Mouse (Mus musculus) thymus, adult 2 months (tissue): ENCODE measurements around the gene Tmem29.

Experiments
- CTCF ChIP-seq: fragments of 200-500 bp; IDR thresholded peaks from 2 replicates; pipeline ENCODE4 v1.5.1; 2012; ENCODE audit warnings: mild to moderate bottlenecking, control low read depth, low read length, moderate library complexity, borderline replicate concordance; ENCODE audit not compliant: control insufficient read depth, poor library complexity, insufficient read depth; ENCODE audit errors: extremely low read depth
- POLR2A ChIP-seq: fragments of 200-500 bp; IDR thresholded peaks from 2 replicates; pipeline ENCODE4 v1.6.1; 2012; ENCODE audit warnings: mild to moderate bottlenecking, low read length, control low read depth, moderate library complexity; ENCODE audit not compliant: control insufficient read depth, poor library complexity, insufficient read depth; ENCODE audit errors: extremely low read depth

DNA sequence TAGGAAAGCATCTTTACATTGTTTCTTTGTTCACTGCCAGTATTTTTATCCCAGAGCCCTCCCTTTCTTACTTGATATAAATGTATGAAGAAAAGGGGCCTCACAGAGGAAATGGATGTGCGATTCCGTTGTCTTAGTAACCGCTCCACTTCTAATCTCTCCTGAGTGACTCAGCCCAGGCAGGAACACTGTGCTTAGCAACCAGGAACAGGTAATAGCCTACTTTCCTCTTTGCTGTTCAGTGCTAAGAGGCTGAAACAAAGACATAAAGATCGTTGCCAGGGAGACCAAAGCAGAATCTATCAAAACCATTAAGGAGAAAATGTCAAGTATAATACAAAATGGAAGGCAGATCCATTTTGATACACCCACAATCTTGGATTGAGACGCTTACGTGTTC, 49.7 kb upstream of the Tmem29 start:
- TF ChIP-seq POLR2A (no peak), CTCF (no peak)
